Mouse (Mus musculus): Measurements from ENCODE around the gene Tor1aip2. TPM values are rescaled to one million over a fixed set of nuclear protein-coding genes. Genes with fewer than 3 reads are reported as not detected.
A peak's percentile ranks its signal among the peaks of the same experiment; 100 is the strongest.

Gene Tor1aip2
- polyA plus RNA-seq (2012; ENCODE audit: insufficient read depth, insufficient read length, missing spikeins) = 99.8 and 104 TPM in 2 replicates

GRCm38 (mm10) chr1:156035269-156035929 lies at the start of gene Tor1aip2:
Gene Tor1aip2, plus strand, starts transcription at chr1:156035403.
- H3K4me1 ChIP-seq (ENCODE audit: control insufficient read depth, insufficient read depth, low read length) = peaks cover 10% of the 10 kb centered on the region
- peak within 1 kb of the TSS; percentile 90 for H3K4me3 ChIP-seq (ENCODE audit: insufficient read depth, low read length)
- H3K27ac ChIP-seq (ENCODE audit: insufficient read depth, low read depth, low read length) = peak within 1 kb of the TSS; percentile 98
- peak; percentile 3; the same call in 1 of the 2 replicates for TF ChIP-seq POLR2A (IDR thresholded peaks at IDR 0.05; ENCODE audit: borderline replicate concordance, low read depth, low read length)
- no peak for TF ChIP-seq CTCF (IDR thresholded peaks at IDR 0.05; ENCODE audit: low read depth, low read length)

GRCm38 (mm10) chr1:155987625-155988024 lies 47.6 kb upstream of the Tor1aip2 start:
- no peak overlapping the region for H3K27ac ChIP-seq (ENCODE audit: insufficient read depth, low read depth, low read length)

GRCm38 (mm10) chr1:155989387-155989786 lies 45.8 kb upstream of the Tor1aip2 start:
- Histone ChIP-seq H3K4me1 (ENCODE audit: control insufficient read depth, insufficient read depth, low read length) (peaks cover 2% of the 10 kb centered on the region; the same call in 1 of the 2 replicates), H3K27ac (ENCODE audit: insufficient read depth, low read depth, low read length) (no peak overlapping the region), H3K4me3 (ENCODE audit: insufficient read depth, low read length) (no peak overlapping the region)
- TF ChIP-seq CTCF (IDR thresholded peaks at IDR 0.05; ENCODE audit: low read depth, low read length) = no peak
- TF ChIP-seq POLR2A (IDR thresholded peaks at IDR 0.05; ENCODE audit: borderline replicate concordance, low read depth, low read length) = no peak

More at GRCm38 (mm10) chr1:155987625-155988024, 47.6 kb upstream of the Tor1aip2 start:
- TF ChIP-seq POLR2A (IDR thresholded peaks at IDR 0.05; ENCODE audit: borderline replicate concordance, low read depth, low read length) (no peak), CTCF (IDR thresholded peaks at IDR 0.05; ENCODE audit: low read depth, low read length) (no peak)
- H3K4me3 ChIP-seq (ENCODE audit: insufficient read depth, low read length) = no peak overlapping the region
- H3K4me1 ChIP-seq (ENCODE audit: control insufficient read depth, insufficient read depth, low read length) = peaks cover 2% of the 10 kb centered on the region; the same call in 1 of the 2 replicates

GRCm38 (mm10) chr1:155990391-155990790 lies 44.8 kb upstream of the Tor1aip2 start:
- Histone ChIP-seq H3K4me1 (ENCODE audit: control insufficient read depth, insufficient read depth, low read length) (peaks cover 2% of the 10 kb centered on the region; the same call in 1 of the 2 replicates), H3K4me3 (ENCODE audit: insufficient read depth, low read length) (no peak overlapping the region), H3K27ac (ENCODE audit: insufficient read depth, low read depth, low read length) (no peak overlapping the region)
- TF ChIP-seq CTCF (IDR thresholded peaks at IDR 0.05; ENCODE audit: low read depth, low read length) (no peak), POLR2A (IDR thresholded peaks at IDR 0.05; ENCODE audit: borderline replicate concordance, low read depth, low read length) (no peak)

- TF ChIP-seq POLR2A (IDR thresholded peaks at IDR 0.05; ENCODE audit: borderline replicate concordance, low read depth, low read length) (no peak), CTCF (IDR thresholded peaks at IDR 0.05; ENCODE audit: low read depth, low read length) (no peak)
- Histone ChIP-seq H3K4me1 (ENCODE audit: control insufficient read depth, insufficient read depth, low read length) (no peaks in the 10 kb centered on the region), H3K4me3 (ENCODE audit: insufficient read depth, low read length) (no peak overlapping the region), H3K27ac (ENCODE audit: insufficient read depth, low read depth, low read length) (no peak overlapping the region)
These were observed 40.7 kb upstream of the Tor1aip2 start for GRCm38 (mm10) chr1:155994524-155994923.

GRCm38 (mm10) chr1:155995612-155996011 lies 39.6 kb upstream of the Tor1aip2 start:
- TF ChIP-seq POLR2A (IDR thresholded peaks at IDR 0.05; ENCODE audit: borderline replicate concordance, low read depth, low read length) (no peak), CTCF (IDR thresholded peaks at IDR 0.05; ENCODE audit: low read depth, low read length) (no peak)
- no peak overlapping the region for H3K27ac ChIP-seq (ENCODE audit: insufficient read depth, low read depth, low read length)
- no peaks in the 10 kb centered on the region for H3K4me1 ChIP-seq (ENCODE audit: control insufficient read depth, insufficient read depth, low read length)
- no peak overlapping the region for H3K4me3 ChIP-seq (ENCODE audit: insufficient read depth, low read length)

- H3K27ac ChIP-seq (ENCODE audit: insufficient read depth, low read depth, low read length) = no peak overlapping the region
- no peak overlapping the region for H3K4me3 ChIP-seq (ENCODE audit: insufficient read depth, low read length)
- H3K4me1 ChIP-seq (ENCODE audit: control insufficient read depth, insufficient read depth, low read length) = peaks cover 15% of the 10 kb centered on the region
- no peak for TF ChIP-seq CTCF (IDR thresholded peaks at IDR 0.05; ENCODE audit: low read depth, low read length)
- TF ChIP-seq POLR2A (IDR thresholded peaks at IDR 0.05; ENCODE audit: borderline replicate concordance, low read depth, low read length) = no peak
These were observed 32.8 kb upstream of the Tor1aip2 start for GRCm38 (mm10) chr1:156002366-156002765.

GRCm38 (mm10) chr1:156003201-156003935 lies 31.8 kb upstream of the Tor1aip2 start:
- no peak for TF ChIP-seq CTCF (IDR thresholded peaks at IDR 0.05; ENCODE audit: low read depth, low read length)
- TF ChIP-seq POLR2A (IDR thresholded peaks at IDR 0.05; ENCODE audit: borderline replicate concordance, low read depth, low read length) = no peak
- Histone ChIP-seq H3K4me1 (ENCODE audit: control insufficient read depth, insufficient read depth, low read length) (peaks cover 15% of the 10 kb centered on the region), H3K4me3 (ENCODE audit: insufficient read depth, low read length) (no peak overlapping the region), H3K27ac (ENCODE audit: insufficient read depth, low read depth, low read length) (no peak overlapping the region)

- Histone ChIP-seq H3K27ac (ENCODE audit: insufficient read depth, low read depth, low read length) (no peak overlapping the region), H3K4me1 (ENCODE audit: control insufficient read depth, insufficient read depth, low read length) (peaks cover 15% of the 10 kb centered on the region), H3K4me3 (ENCODE audit: insufficient read depth, low read length) (no peak overlapping the region)
- TF ChIP-seq POLR2A (IDR thresholded peaks at IDR 0.05; ENCODE audit: borderline replicate concordance, low read depth, low read length) = no peak
- no peak for TF ChIP-seq CTCF (IDR thresholded peaks at IDR 0.05; ENCODE audit: low read depth, low read length)
These were observed 29.3 kb upstream of the Tor1aip2 start for GRCm38 (mm10) chr1:156005906-156006305.

GRCm38 (mm10) chr1:156009003-156009402 lies 26.2 kb upstream of the Tor1aip2 start:
- H3K4me1 ChIP-seq (ENCODE audit: control insufficient read depth, insufficient read depth, low read length) = peaks cover 2% of the 10 kb centered on the region
- H3K27ac ChIP-seq (ENCODE audit: insufficient read depth, low read depth, low read length) = no peak overlapping the region
- no peak overlapping the region for H3K4me3 ChIP-seq (ENCODE audit: insufficient read depth, low read length)
- no peak for TF ChIP-seq CTCF (IDR thresholded peaks at IDR 0.05; ENCODE audit: low read depth, low read length)
- no peak for TF ChIP-seq POLR2A (IDR thresholded peaks at IDR 0.05; ENCODE audit: borderline replicate concordance, low read depth, low read length)
